Mouse (Mus musculus) ES-E14 (cell line): ENCODE measurements around the gene Gpr108.

Experiments
- CHD2 ChIP-seq: IDR thresholded peaks from 2 replicates; pipeline ENCODE4 v1.6.1; 2014; ENCODE audit warnings: mild to moderate bottlenecking, low read depth, low read length, inconsistent platforms
- HCFC1 ChIP-seq: IDR thresholded peaks from 2 replicates; pipeline ENCODE4 v1.6.1; 2012; ENCODE audit warnings: low read length, inconsistent platforms, borderline replicate concordance; ENCODE audit not compliant: insufficient read depth
- MAFK ChIP-seq: IDR thresholded peaks from 2 replicates; pipeline ENCODE4 v1.6.1; 2014; ENCODE audit warnings: mild to moderate bottlenecking, low read depth, low read length, inconsistent platforms; ENCODE audit not compliant: insufficient read depth
- ZC3H11A ChIP-seq: IDR thresholded peaks from 2 replicates; pipeline ENCODE4 v1.6.1; 2012; ENCODE audit warnings: low read depth, mild to moderate bottlenecking, inconsistent platforms, low read length, borderline replicate concordance
- ZNF384 ChIP-seq: IDR thresholded peaks from 2 replicates; pipeline ENCODE4 v1.6.1; 2012; ENCODE audit warnings: low read depth, low read length, inconsistent platforms

- no peak for TF ChIP-seq CHD2
- no peak for TF ChIP-seq HCFC1
- no peak for TF ChIP-seq MAFK
- TF ChIP-seq ZNF384: no peak
- TF ChIP-seq ZC3H11A: no peak
Measured at GRCm38 (mm10) chr17:57292302-57292701, 44.1 kb upstream of the Gpr108 start.
